Mouse (Mus musculus) embryonic fibroblast, embryonic 13.5 days (primary cell): ENCODE measurements around the gene Krtap11-1. TPM values are rescaled to one million over a fixed set of nuclear protein-coding genes. Genes with fewer than 3 reads are reported as not detected.

Source experiments
- H3K27ac ChIP-seq: 2 replicates; pipeline ENCODE4 v1.5.1; 2012; ENCODE audit warnings: low read length, control low read depth, inconsistent platforms; ENCODE audit not compliant: insufficient read depth
- H3K4me1 ChIP-seq: 2 replicates; pipeline ENCODE4 v1.6.1; 2011; ENCODE audit warnings: low read length; ENCODE audit not compliant: control insufficient read depth, insufficient read depth
- H3K4me3 ChIP-seq: 2 replicates; pipeline ENCODE4 v1.5.1; 2011; ENCODE audit warnings: mild to moderate bottlenecking, control low read depth, low read length; ENCODE audit not compliant: insufficient read depth
- CTCF ChIP-seq: IDR thresholded peaks from 2 replicates; pipeline ENCODE4 v1.5.1; 2011; ENCODE audit warnings: mild to moderate bottlenecking, control low read depth, low read length, moderate library complexity, borderline replicate concordance; ENCODE audit not compliant: insufficient read depth
- POLR2A ChIP-seq: IDR thresholded peaks from 2 replicates; pipeline ENCODE4 v1.6.1; 2011; ENCODE audit warnings: low read depth, mild to moderate bottlenecking, control low read depth, low read length, moderate library complexity
- polyA plus RNA-seq: library from polyadenylated mRNA; stranded (reverse); fragments of >200 nt; gene quantifications from 2 replicates; pipeline ENCODE4 v1.2.4, GENCODE M21; 2011; ENCODE audit warnings: low read depth; ENCODE audit not compliant: missing spikeins, insufficient read length

The Krtap11-1 gene
- polyA plus RNA-seq = not detected in 2 replicates

GRCm38 (mm10) chr16:89571083-89571482 lies at the start of gene Krtap11-1:
Gene Krtap11-1, minus strand, starts transcription at chr16:89571183.
- Histone ChIP-seq H3K4me3 (no peak within 1 kb of the TSS), H3K27ac (no peak within 1 kb of the TSS), H3K4me1 (no peaks in the 10 kb centered on the region)
- TF ChIP-seq CTCF (no peak), POLR2A (no peak)

GRCm38 (mm10) chr16:89618190-89618589 lies 47.2 kb upstream of the Krtap11-1 start:
- TF ChIP-seq POLR2A (no peak), CTCF (no peak)
- Histone ChIP-seq H3K27ac (no peak overlapping the region), H3K4me1 (no peaks in the 10 kb centered on the region), H3K4me3 (no peak overlapping the region)

GRCm38 (mm10) chr16:89617251-89617650 lies 46.3 kb upstream of the Krtap11-1 start:
- H3K4me3 ChIP-seq = no peak overlapping the region
- TF ChIP-seq POLR2A = no peak
- TF ChIP-seq CTCF = no peak
- no peaks in the 10 kb centered on the region for H3K4me1 ChIP-seq
- H3K27ac ChIP-seq = no peak overlapping the region

GRCm38 (mm10) chr16:89613726-89614125 lies 42.7 kb upstream of the Krtap11-1 start:
- TF ChIP-seq CTCF (no peak), POLR2A (no peak)
- H3K4me3 ChIP-seq = no peak overlapping the region
- no peak overlapping the region for H3K27ac ChIP-seq
- H3K4me1 ChIP-seq = no peaks in the 10 kb centered on the region

GRCm38 (mm10) chr16:89608791-89609185 lies 37.8 kb upstream of the Krtap11-1 start:
- Histone ChIP-seq H3K27ac (no peak overlapping the region), H3K4me1 (no peaks in the 10 kb centered on the region), H3K4me3 (no peak overlapping the region)
- TF ChIP-seq CTCF (no peak), POLR2A (no peak)

GRCm38 (mm10) chr16:89608161-89608790 lies 37.3 kb upstream of the Krtap11-1 start:
- H3K4me1 ChIP-seq = no peaks in the 10 kb centered on the region
- no peak overlapping the region for H3K27ac ChIP-seq
- no peak for TF ChIP-seq CTCF
- TF ChIP-seq POLR2A = no peak
- H3K4me3 ChIP-seq = no peak overlapping the region

- no peak for TF ChIP-seq POLR2A
- Histone ChIP-seq H3K4me3 (no peak overlapping the region), H3K27ac (no peak overlapping the region), H3K4me1 (no peaks in the 10 kb centered on the region)
Measured at GRCm38 (mm10) chr16:89606951-89607350, 36.0 kb upstream of the Krtap11-1 start.

GRCm38 (mm10) chr16:89587209-89587608 lies 16.2 kb upstream of the Krtap11-1 start:
- TF ChIP-seq CTCF = no peak
- TF ChIP-seq POLR2A = no peak
- no peaks in the 10 kb centered on the region for H3K4me1 ChIP-seq
- H3K27ac ChIP-seq = no peak overlapping the region
- no peak overlapping the region for H3K4me3 ChIP-seq

- Histone ChIP-seq H3K27ac (no peak overlapping the region), H3K4me3 (no peak overlapping the region), H3K4me1 (no peaks in the 10 kb centered on the region)
- TF ChIP-seq POLR2A (no peak), CTCF (no peak)
Measured at GRCm38 (mm10) chr16:89585604-89586508, 14.9 kb upstream of the Krtap11-1 start.

GRCm38 (mm10) chr16:89581658-89582057 lies 10.7 kb upstream of the Krtap11-1 start:
- Histone ChIP-seq H3K4me1 (no peaks in the 10 kb centered on the region), H3K27ac (no peak overlapping the region), H3K4me3 (no peak overlapping the region)
- no peak for TF ChIP-seq POLR2A
- TF ChIP-seq CTCF = no peak

- Histone ChIP-seq H3K4me3 (no peak overlapping the region), H3K4me1 (no peaks in the 10 kb centered on the region), H3K27ac (no peak overlapping the region)
- TF ChIP-seq POLR2A (no peak), CTCF (no peak)
Measured at GRCm38 (mm10) chr16:89570516-89570915, 467 bp downstream of the Krtap11-1 start.
